Mouse (Mus musculus): Measurements from ENCODE around the gene Vsnl1.

DNA sequence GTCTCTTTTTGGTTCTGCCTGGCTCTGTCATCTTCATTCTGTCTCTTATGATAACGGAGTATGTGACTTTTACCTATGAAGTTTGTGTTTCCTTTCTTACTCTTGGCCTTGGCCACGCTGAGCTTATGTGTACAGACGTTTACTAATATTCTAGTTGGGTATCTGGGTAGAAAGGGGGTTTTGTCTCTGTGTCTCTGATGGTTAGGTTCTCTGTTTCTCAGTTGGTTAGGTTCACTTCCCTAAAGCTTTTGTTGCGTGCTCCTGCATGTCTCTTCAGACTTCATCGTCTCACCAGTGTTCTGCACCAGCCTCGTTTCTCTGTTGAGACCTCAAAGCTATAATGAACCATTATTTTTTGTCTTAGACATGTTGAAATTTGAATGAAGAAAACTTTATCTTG lies 159.2 kb downstream of the Vsnl1 start:
- TF ChIP-seq CTCF (IDR thresholded peaks at IDR 0.05; ENCODE audit: borderline replicate concordance, insufficient read depth, low read length) (no peak), POLR2A (IDR thresholded peaks at IDR 0.05; ENCODE audit: low read depth, low read length) (no peak)

All from embryonic fibroblast, embryonic 13.5 days (primary cell).